Mouse (Mus musculus) forebrain, embryonic 13.5 days (tissue): ENCODE data around the gene Gm10944. TPM values are rescaled to one million over a fixed set of nuclear protein-coding genes. Genes with fewer than 3 reads are reported as not detected.

ENCODE experiments used
- ATAC-seq: fragments of 200-750 bp; cut with Nextera tagmentation; 2 replicates; pipeline ENCODE4 v1.8.0; 2017
- H3K27ac ChIP-seq: fragments of 300-500 bp; sonication (generic); 2 replicates; pipeline ENCODE4 v1.5.1; 2015; ENCODE audit warnings: inconsistent platforms, mild to moderate bottlenecking, moderate library complexity
- H3K27me3 ChIP-seq: fragments of 300-500 bp; sonication (generic); 2 replicates; pipeline ENCODE4 v1.6.1; 2015; ENCODE audit warnings: mild to moderate bottlenecking, inconsistent platforms
- H3K36me3 ChIP-seq: fragments of 300-500 bp; sonication (generic); 2 replicates; pipeline ENCODE4 v1.6.1; 2015; ENCODE audit warnings: mild to moderate bottlenecking, inconsistent platforms; ENCODE audit not compliant: poor library complexity, severe bottlenecking
- H3K4me1 ChIP-seq: fragments of 300-500 bp; sonication (generic); 2 replicates; pipeline ENCODE4 v1.6.1; 2015; ENCODE audit warnings: inconsistent platforms
- H3K4me2 ChIP-seq: fragments of 300-500 bp; sonication (generic); 2 replicates; pipeline ENCODE4 v1.6.1; 2015; ENCODE audit warnings: inconsistent platforms, mild to moderate bottlenecking, moderate library complexity
- H3K4me3 ChIP-seq: fragments of 300-500 bp; sonication (generic); 2 replicates; pipeline ENCODE4 v1.5.1; 2015; ENCODE audit warnings: mild to moderate bottlenecking, inconsistent platforms
- H3K9ac ChIP-seq: fragments of 300-500 bp; sonication (generic); 2 replicates; pipeline ENCODE4 v1.6.1; 2015; ENCODE audit warnings: mild to moderate bottlenecking, inconsistent platforms
- H3K9me3 ChIP-seq: fragments of 300-500 bp; sonication (generic); replicated peaks from 2 replicates; pipeline ENCODE4 v1.6.1; 2016; ENCODE audit warnings: inconsistent platforms
- WGBS: fragments of 180-500 bp; shearing (Covaris S2); methylation state at CpG from one replicate; pipeline ENCODE4 v1.1.7; 2015; 5-methylcytosine and 5-hydroxymethylcytosine counted together
- polyA plus RNA-seq: library from polyadenylated mRNA; unstranded; fragments of >200 nt; fragmentation: Nextera tagmentation; extraction: Ambion mirVana; gene quantifications from 2 replicates; pipeline ENCODE4 v1.2.1, GENCODE M21; 2015

The Gm10944 gene
- polyA plus RNA-seq, result not detected in 2 replicates

GRCm38 (mm10) chr10:10681048-10681447 is at the start of gene Gm10944:
Gm10944 (plus strand) TSS chr10:10681348.
- no peak within 1 kb of the TSS for H3K27ac ChIP-seq
- no peak for ATAC-seq
- no peaks in the 10 kb centered on the region for H3K9me3 ChIP-seq
- 95% methylated on average over 1 of the region's 1 CpGs for WGBS
- H3K4me1 ChIP-seq, result no peaks in the 10 kb centered on the region
- H3K4me3 ChIP-seq, result no peak within 1 kb of the TSS
- no peak within 1 kb of the TSS for H3K9ac ChIP-seq
- H3K27me3 ChIP-seq, result no peaks in the 10 kb centered on the region
- no peak within 1 kb of the TSS for H3K4me2 ChIP-seq
- no peaks in the 10 kb centered on the region for H3K36me3 ChIP-seq

- Histone ChIP-seq H3K27ac (no peak overlapping the region), H3K27me3 (no peaks in the 10 kb centered on the region), H3K4me2 (no peak overlapping the region), H3K4me3 (no peak overlapping the region), H3K9ac (no peak overlapping the region), H3K36me3 (no peaks in the 10 kb centered on the region), H3K4me1 (no peaks in the 10 kb centered on the region), H3K9me3 (no peaks in the 10 kb centered on the region)
- no peak for ATAC-seq
Observed at GRCm38 (mm10) chr10:10655991-10656390, 25.2 kb upstream of the Gm10944 start.

GRCm38 (mm10) chr10:10656621-10657020 is 24.5 kb upstream of the Gm10944 start:
- ATAC-seq, result no peak
- Histone ChIP-seq H3K4me1 (no peaks in the 10 kb centered on the region), H3K9me3 (no peaks in the 10 kb centered on the region), H3K4me3 (no peak overlapping the region), H3K27me3 (no peaks in the 10 kb centered on the region), H3K36me3 (no peaks in the 10 kb centered on the region), H3K9ac (no peak overlapping the region), H3K27ac (no peak overlapping the region), H3K4me2 (no peak overlapping the region)
- WGBS, result 79% methylated on average over 4 of the region's 4 CpGs

GRCm38 (mm10) chr10:10659161-10659560 is 22.0 kb upstream of the Gm10944 start:
- Histone ChIP-seq H3K4me3 (no peak overlapping the region), H3K27me3 (no peaks in the 10 kb centered on the region), H3K9me3 (no peaks in the 10 kb centered on the region), H3K4me1 (no peaks in the 10 kb centered on the region), H3K27ac (no peak overlapping the region), H3K36me3 (no peaks in the 10 kb centered on the region), H3K4me2 (no peak overlapping the region), H3K9ac (no peak overlapping the region)
- ATAC-seq, result no peak
- WGBS, result 94% methylated on average over 3 of the region's 3 CpGs

GRCm38 (mm10) chr10:10659976-10660375 is 21.2 kb upstream of the Gm10944 start:
- Histone ChIP-seq H3K27ac (no peak overlapping the region), H3K36me3 (no peaks in the 10 kb centered on the region), H3K4me1 (no peaks in the 10 kb centered on the region), H3K27me3 (no peaks in the 10 kb centered on the region), H3K9ac (no peak overlapping the region), H3K4me2 (no peak overlapping the region), H3K9me3 (no peaks in the 10 kb centered on the region), H3K4me3 (no peak overlapping the region)
- WGBS, result 76% methylated on average over 3 of the region's 3 CpGs
- ATAC-seq, result no peak

GRCm38 (mm10) chr10:10688907-10689667 is 7.9 kb downstream of the Gm10944 start:
- no peak overlapping the region for H3K27ac ChIP-seq
- H3K27me3 ChIP-seq, result no peaks in the 10 kb centered on the region
- H3K9me3 ChIP-seq, result no peaks in the 10 kb centered on the region
- peak; percentile 75 for ATAC-seq
- peak overlapping the region; percentile 62 for H3K9ac ChIP-seq
- H3K36me3 ChIP-seq, result no peaks in the 10 kb centered on the region
- peaks cover 13% of the 10 kb centered on the region for H3K4me1 ChIP-seq
- 1% methylated on average over 34 of the region's 35 CpGs for WGBS
- H3K4me3 ChIP-seq, result peak overlapping the region; percentile 48
- peak overlapping the region; percentile 92 for H3K4me2 ChIP-seq

GRCm38 (mm10) chr10:10689668-10690223 is 8.6 kb downstream of the Gm10944 start:
- Histone ChIP-seq H3K4me2 (peak overlapping the region; percentile 92), H3K36me3 (no peaks in the 10 kb centered on the region), H3K27me3 (no peaks in the 10 kb centered on the region), H3K9me3 (no peaks in the 10 kb centered on the region), H3K4me1 (peaks cover 13% of the 10 kb centered on the region), H3K4me3 (peak overlapping the region; percentile 48), H3K27ac (no peak overlapping the region), H3K9ac (peak overlapping the region; percentile 62)
- no peak; the same call in none of the 2 replicates for ATAC-seq
- WGBS, result 10% methylated on average over 11 of the region's 11 CpGs

- H3K4me2 ChIP-seq, result no peak overlapping the region
- H3K27me3 ChIP-seq, result no peaks in the 10 kb centered on the region
- no peaks in the 10 kb centered on the region for H3K4me1 ChIP-seq
- 78% methylated on average over 6 of the region's 6 CpGs for WGBS
- H3K9ac ChIP-seq, result no peak overlapping the region
- H3K27ac ChIP-seq, result no peak overlapping the region
- ATAC-seq, result no peak
- no peaks in the 10 kb centered on the region for H3K36me3 ChIP-seq
- H3K4me3 ChIP-seq, result no peak overlapping the region
- no peaks in the 10 kb centered on the region for H3K9me3 ChIP-seq
Observed at GRCm38 (mm10) chr10:10697497-10697896, 16.3 kb downstream of the Gm10944 start.

GRCm38 (mm10) chr10:10700903-10701302 is 19.8 kb downstream of the Gm10944 start:
- no peak overlapping the region for H3K27ac ChIP-seq
- no peaks in the 10 kb centered on the region for H3K4me1 ChIP-seq
- H3K4me2 ChIP-seq, result no peak overlapping the region
- H3K27me3 ChIP-seq, result no peaks in the 10 kb centered on the region
- WGBS, result 53% methylated on average over 1 of the region's 1 CpGs
- H3K4me3 ChIP-seq, result no peak overlapping the region
- H3K9me3 ChIP-seq, result no peaks in the 10 kb centered on the region
- ATAC-seq, result no peak; the same call in 1 of the 2 replicates
- no peaks in the 10 kb centered on the region for H3K36me3 ChIP-seq
- no peak overlapping the region for H3K9ac ChIP-seq

GRCm38 (mm10) chr10:10701326-10701725 is 20.2 kb downstream of the Gm10944 start:
- Histone ChIP-seq H3K4me1 (no peaks in the 10 kb centered on the region), H3K27ac (no peak overlapping the region), H3K9me3 (no peaks in the 10 kb centered on the region), H3K9ac (no peak overlapping the region), H3K4me2 (no peak overlapping the region), H3K4me3 (no peak overlapping the region), H3K36me3 (no peaks in the 10 kb centered on the region), H3K27me3 (no peaks in the 10 kb centered on the region)
- ATAC-seq, result peak; percentile 36; the same call in 1 of the 2 replicates
- WGBS, result 94% methylated on average over 1 of the region's 1 CpGs

GRCm38 (mm10) chr10:10708031-10708430 is 26.9 kb downstream of the Gm10944 start:
- WGBS, result 80% methylated on average over 1 of the region's 1 CpGs
- H3K36me3 ChIP-seq, result no peaks in the 10 kb centered on the region
- H3K9me3 ChIP-seq, result no peaks in the 10 kb centered on the region
- H3K27ac ChIP-seq, result no peak overlapping the region
- no peak for ATAC-seq
- no peak overlapping the region for H3K4me3 ChIP-seq
- H3K27me3 ChIP-seq, result no peaks in the 10 kb centered on the region
- no peak overlapping the region for H3K9ac ChIP-seq
- H3K4me2 ChIP-seq, result no peak overlapping the region
- no peaks in the 10 kb centered on the region for H3K4me1 ChIP-seq

GRCm38 (mm10) chr10:10710359-10710758 is 29.2 kb downstream of the Gm10944 start:
- no peak overlapping the region for H3K4me2 ChIP-seq
- ATAC-seq, result no peak

More at GRCm38 (mm10) chr10:10710359-10710758, 29.2 kb downstream of the Gm10944 start:
- H3K27me3 ChIP-seq, result no peaks in the 10 kb centered on the region
- WGBS, result 92% methylated on average over 2 of the region's 2 CpGs
- H3K27ac ChIP-seq, result no peak overlapping the region
- H3K9me3 ChIP-seq, result no peaks in the 10 kb centered on the region
- H3K9ac ChIP-seq, result no peak overlapping the region
- no peak overlapping the region for H3K4me3 ChIP-seq
- no peaks in the 10 kb centered on the region for H3K36me3 ChIP-seq
- no peaks in the 10 kb centered on the region for H3K4me1 ChIP-seq
